Mouse (Mus musculus): Measurements from ENCODE around the gene Ust. TPM values are rescaled to one million over a fixed set of nuclear protein-coding genes. Genes with fewer than 3 reads are reported as not detected.

Ust gene
- polyA plus RNA-seq, 1 experiment from 2014 or later, result 4.6 TPM

DNA sequence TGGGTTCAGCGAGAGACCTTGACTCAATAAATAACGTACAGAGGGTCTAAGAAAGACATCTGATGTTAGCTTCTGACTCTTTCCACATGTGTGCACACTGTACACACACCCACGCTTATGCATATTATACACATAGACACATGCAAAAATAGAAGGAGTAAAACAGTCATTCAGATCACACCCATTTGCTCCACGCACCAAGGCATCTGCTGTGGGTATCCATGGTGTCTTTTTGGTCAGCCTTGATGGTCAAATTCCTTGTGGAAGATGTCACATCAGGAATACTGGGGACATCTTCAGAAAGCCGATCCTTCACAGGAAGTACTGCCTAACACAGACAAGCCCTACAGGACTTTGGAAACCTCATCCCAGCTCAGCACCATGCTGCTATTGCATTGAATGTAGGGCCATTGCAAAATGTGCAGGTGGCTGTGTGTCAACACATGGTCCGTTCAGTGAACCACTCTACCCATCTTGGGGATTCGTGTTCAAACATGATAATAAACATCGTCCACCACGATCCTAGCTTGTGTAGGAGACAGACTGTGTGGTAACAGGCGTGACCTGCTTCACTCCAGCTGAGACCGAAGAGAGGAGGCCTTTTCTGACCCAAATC lies 305.9 kb downstream of the Ust start:
- Histone ChIP-seq H3K4me3 (replicated peaks) (no peak overlapping the region), H3K4me2 (no peak overlapping the region), H3K36me3 (no peaks in the 10 kb centered on the region), H3K27me3 (replicated peaks) (no peaks in the 10 kb centered on the region), H3K27ac (peak overlapping the region; percentile 61; the same call in 1 of the 2 replicates), H3K9ac (no peak overlapping the region), H3K9me3 (no peaks in the 10 kb centered on the region), H3K4me1 (peaks cover 18% of the 10 kb centered on the region)
- WGBS, result 55% methylated on average over 11 of the region's 11 CpGs
- ATAC-seq (ENCODE audit: insufficient read depth, low FRiP score, low read depth), result no peak; the same call in 1 of the 2 replicates

DNA sequence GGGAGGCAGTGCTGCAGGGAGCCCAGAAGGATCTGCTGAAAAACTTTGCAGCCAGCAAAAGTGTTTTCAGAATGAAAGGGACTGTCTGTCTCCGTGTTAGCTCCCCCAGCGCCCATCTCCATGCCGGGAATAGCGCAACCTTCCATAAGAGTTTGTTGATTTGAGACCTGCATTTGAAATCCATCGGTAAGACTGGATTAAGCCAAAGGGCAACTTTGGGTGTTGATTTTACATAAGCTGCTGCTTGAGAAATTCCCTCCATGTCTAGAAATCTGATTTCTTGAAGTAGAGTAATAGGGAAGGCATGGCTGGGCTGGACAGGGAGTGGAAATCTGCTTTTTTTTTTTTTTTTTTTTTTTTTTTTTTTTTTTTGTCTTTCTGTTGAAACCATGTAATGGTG lies 306.9 kb downstream of the Ust start:
- 75% methylated on average over 5 of the region's 5 CpGs for WGBS
- no peak overlapping the region for H3K4me3 ChIP-seq (replicated peaks)
- H3K4me2 ChIP-seq, result no peak overlapping the region
- no peak overlapping the region for H3K9ac ChIP-seq
- H3K9me3 ChIP-seq, result no peaks in the 10 kb centered on the region
- H3K4me1 ChIP-seq, result peaks cover 14% of the 10 kb centered on the region
- no peaks in the 10 kb centered on the region for H3K36me3 ChIP-seq
- no peak for ATAC-seq (ENCODE audit: insufficient read depth, low FRiP score, low read depth)
- no peak overlapping the region for H3K27ac ChIP-seq
- H3K27me3 ChIP-seq (replicated peaks), result no peaks in the 10 kb centered on the region

DNA sequence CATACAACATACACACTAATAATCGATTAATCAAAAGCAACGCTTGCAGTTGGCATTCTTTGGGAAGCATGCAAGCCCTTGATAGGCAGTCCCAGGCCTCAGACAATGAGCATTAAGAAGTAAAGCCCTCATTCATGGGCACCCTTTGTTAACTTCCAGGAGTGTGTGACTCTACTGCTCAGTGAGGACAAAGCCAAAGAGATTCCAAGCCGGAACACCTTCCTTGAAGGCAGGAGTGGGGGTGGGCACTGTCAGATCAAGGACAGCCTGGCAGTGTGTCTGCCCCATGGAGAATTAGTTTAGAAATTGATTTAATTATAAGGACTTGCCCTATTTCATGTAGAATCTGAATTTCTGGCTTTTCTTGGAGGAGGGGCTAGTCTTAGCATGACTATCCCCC lies 308.3 kb downstream of the Ust start:
- Histone ChIP-seq H3K9ac (no peak overlapping the region), H3K36me3 (no peaks in the 10 kb centered on the region), H3K4me2 (no peak overlapping the region), H3K4me1 (peaks cover 14% of the 10 kb centered on the region), H3K9me3 (no peaks in the 10 kb centered on the region), H3K27ac (no peak overlapping the region), H3K27me3 (replicated peaks) (no peaks in the 10 kb centered on the region), H3K4me3 (replicated peaks) (no peak overlapping the region)
- no peak for ATAC-seq (ENCODE audit: insufficient read depth, low FRiP score, low read depth)
- 69% methylated on average over 3 of the region's 3 CpGs for WGBS

DNA sequence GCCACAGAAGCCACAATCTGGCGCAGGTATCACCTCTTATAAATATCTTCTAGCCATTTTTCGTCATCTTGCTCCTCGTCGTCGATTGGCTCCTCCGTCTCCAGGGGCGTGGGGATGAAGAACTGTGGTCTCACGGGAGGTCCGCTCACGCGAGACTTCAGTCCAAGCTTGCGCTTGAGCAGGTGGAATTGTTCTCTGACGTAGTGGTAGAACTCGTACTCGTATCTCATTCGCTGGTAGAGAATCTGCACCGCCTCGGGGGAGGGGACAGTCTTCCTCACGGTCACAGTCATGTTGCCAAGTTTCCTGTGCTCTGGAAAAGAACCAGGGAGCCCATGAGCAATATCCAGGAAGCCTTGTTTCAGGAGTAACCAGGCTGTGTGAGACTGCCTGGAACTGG lies 311.3 kb downstream of the Ust start:
- no peaks in the 10 kb centered on the region for H3K9me3 ChIP-seq
- ATAC-seq (ENCODE audit: insufficient read depth, low FRiP score, low read depth), result no peak
- no peak overlapping the region for H3K9ac ChIP-seq
- no peak overlapping the region for H3K4me3 ChIP-seq (replicated peaks)
- H3K4me2 ChIP-seq, result no peak overlapping the region
- WGBS, result 93% methylated on average over 19 of the region's 19 CpGs
- no peaks in the 10 kb centered on the region for H3K27me3 ChIP-seq (replicated peaks)
- H3K27ac ChIP-seq, result no peak overlapping the region
- H3K36me3 ChIP-seq, result no peaks in the 10 kb centered on the region
- no peaks in the 10 kb centered on the region for H3K4me1 ChIP-seq

DNA sequence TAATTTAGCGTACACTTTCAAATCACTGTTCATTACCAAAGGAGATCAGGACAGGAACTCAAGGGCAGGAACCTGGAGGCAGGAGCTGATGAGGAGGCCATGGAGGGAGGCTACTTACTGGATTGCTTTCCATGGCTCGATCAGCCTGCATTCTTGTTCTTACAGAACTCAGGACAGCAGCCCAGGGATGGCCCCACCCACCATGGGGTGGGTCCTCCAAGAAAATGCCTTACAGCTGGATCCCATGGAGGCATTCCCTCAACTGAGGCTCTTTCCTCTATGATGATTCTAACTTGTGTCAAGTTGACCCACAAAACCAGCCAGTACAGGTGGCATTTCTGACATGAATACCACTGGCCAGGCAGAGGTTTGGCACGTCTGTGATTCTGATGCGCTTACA lies 314.9 kb downstream of the Ust start:
- Histone ChIP-seq H3K27me3 (replicated peaks) (no peaks in the 10 kb centered on the region), H3K27ac (no peak overlapping the region), H3K4me3 (replicated peaks) (no peak overlapping the region), H3K9ac (no peak overlapping the region), H3K9me3 (no peaks in the 10 kb centered on the region), H3K36me3 (no peaks in the 10 kb centered on the region), H3K4me1 (no peaks in the 10 kb centered on the region), H3K4me2 (no peak overlapping the region)
- WGBS, result 73% methylated on average over 4 of the region's 4 CpGs
- no peak for ATAC-seq (ENCODE audit: insufficient read depth, low FRiP score, low read depth)

DNA sequence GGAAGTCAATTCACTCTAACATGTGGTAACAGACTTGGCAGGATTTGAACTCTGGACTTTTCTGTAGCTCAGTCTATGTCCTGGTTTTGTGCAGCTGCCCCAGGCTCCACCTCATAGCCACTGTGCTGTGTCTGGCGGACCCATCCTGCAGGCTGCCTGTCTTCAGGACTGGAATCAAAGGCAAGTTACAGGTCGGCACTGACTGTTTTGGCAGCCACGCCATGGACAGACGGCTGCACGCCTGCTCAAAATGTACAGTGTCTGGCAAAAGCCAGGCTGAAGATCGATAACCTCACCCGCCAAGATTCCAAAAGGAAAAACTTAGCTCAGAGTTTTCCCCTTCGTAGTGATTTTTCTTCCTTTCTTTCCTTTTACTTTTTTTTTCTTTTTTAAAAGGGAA lies 318.8 kb downstream of the Ust start:
- Histone ChIP-seq H3K4me2 (no peak overlapping the region), H3K27ac (no peak overlapping the region), H3K4me1 (peaks cover 3% of the 10 kb centered on the region; the same call in 1 of the 2 replicates), H3K27me3 (replicated peaks) (no peaks in the 10 kb centered on the region), H3K36me3 (no peaks in the 10 kb centered on the region), H3K9me3 (no peaks in the 10 kb centered on the region), H3K9ac (no peak overlapping the region), H3K4me3 (replicated peaks) (no peak overlapping the region)
- WGBS, result 73% methylated on average over 8 of the region's 8 CpGs
- no peak for ATAC-seq (ENCODE audit: insufficient read depth, low FRiP score, low read depth)

DNA sequence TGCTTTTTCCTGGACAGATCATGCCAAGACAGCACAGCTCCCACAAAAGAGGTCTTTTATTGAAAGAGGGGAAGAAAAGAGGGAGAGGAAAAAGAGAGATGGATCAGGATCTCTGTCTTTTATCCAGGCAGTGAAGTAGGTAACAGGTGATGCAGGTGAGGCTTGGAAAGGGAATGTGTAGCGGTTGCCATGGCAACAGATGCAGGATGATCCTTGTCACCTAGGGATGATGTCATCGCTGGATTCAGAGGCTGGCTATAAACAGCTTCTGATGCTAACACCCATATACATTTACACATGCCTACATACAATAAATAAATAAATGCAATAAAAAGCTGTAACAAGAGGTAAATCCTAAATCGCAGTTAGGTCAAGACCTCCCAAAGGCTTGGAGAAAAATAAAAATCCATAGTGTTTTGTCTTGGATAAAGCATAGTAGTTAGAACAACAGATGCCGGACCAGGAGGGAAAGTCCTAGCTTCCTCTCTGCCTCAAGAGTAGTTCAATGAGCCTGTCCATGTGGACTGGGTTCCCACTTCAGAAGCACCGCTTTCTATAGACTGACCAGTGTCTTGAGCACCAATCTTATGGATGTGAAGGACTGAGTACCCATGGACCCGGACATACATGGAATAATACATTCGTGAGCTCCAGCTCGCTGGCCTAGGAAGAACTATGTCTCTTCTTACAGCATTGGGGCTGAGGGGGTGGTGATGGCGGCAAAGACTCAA lies 319.4 kb downstream of the Ust start:
- H3K4me3 ChIP-seq (replicated peaks), result no peak overlapping the region
- ATAC-seq (ENCODE audit: insufficient read depth, low FRiP score, low read depth), result no peak
- no peaks in the 10 kb centered on the region for H3K27me3 ChIP-seq (replicated peaks)
- H3K4me1 ChIP-seq, result peaks cover 3% of the 10 kb centered on the region; the same call in 1 of the 2 replicates
- no peak overlapping the region for H3K4me2 ChIP-seq
- no peaks in the 10 kb centered on the region for H3K9me3 ChIP-seq
- no peaks in the 10 kb centered on the region for H3K36me3 ChIP-seq
- WGBS, result 93% methylated on average over 9 of the region's 9 CpGs
- no peak overlapping the region for H3K9ac ChIP-seq
- no peak overlapping the region for H3K27ac ChIP-seq

DNA sequence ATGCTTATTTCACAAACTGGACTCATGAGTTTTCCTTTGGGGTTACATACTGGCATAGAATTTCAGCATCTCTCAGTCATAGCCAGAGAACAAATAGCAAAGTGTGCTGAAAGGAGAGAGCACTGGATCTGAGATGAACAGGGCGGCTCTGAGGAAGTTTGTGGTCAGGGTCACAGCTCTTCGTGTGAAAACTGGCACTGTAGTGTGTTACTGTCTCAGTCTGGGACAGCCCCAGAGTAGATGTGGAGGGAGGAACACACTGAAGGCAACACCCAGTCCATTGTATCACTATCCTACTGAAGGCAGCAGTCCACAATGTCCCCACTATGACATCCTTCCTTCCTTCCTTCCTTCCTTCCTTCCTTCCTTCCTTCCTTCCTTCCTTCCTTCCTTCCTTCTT lies 321.0 kb downstream of the Ust start:
- H3K27ac ChIP-seq, result no peak overlapping the region
- H3K9me3 ChIP-seq, result no peaks in the 10 kb centered on the region
- no peaks in the 10 kb centered on the region for H3K36me3 ChIP-seq
- ATAC-seq (ENCODE audit: insufficient read depth, low FRiP score, low read depth), result no peak
- no peak overlapping the region for H3K9ac ChIP-seq
- H3K4me1 ChIP-seq, result peaks cover 3% of the 10 kb centered on the region; the same call in 1 of the 2 replicates
- H3K4me2 ChIP-seq, result no peak overlapping the region
- H3K4me3 ChIP-seq (replicated peaks), result no peak overlapping the region
- 42% methylated on average over 2 of the region's 2 CpGs for WGBS
- no peaks in the 10 kb centered on the region for H3K27me3 ChIP-seq (replicated peaks)

DNA sequence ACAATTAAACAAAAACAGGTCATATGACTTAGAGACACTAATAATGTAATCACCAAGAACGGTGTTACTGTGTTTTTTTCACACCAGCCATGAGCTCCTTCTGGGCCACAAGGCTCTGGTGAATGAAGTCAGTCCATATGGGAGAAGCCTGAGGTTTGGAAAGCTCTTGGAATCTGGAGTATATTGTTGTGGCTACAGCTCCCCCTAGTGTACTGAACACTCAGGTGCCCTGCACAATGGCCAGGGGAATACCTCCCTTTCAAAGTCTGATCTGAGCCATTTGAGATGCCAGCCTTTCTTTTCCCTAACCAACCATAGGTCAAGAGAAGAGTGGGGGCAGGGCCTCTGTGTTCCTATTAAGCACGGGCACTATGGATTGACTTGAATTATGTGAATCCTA lies 322.3 kb downstream of the Ust start:
- ATAC-seq (ENCODE audit: insufficient read depth, low FRiP score, low read depth), result peak; percentile 81; the same call in 1 of the 2 replicates
- no peak overlapping the region for H3K4me2 ChIP-seq
- WGBS, result 8% methylated on average over 2 of the region's 2 CpGs

DNA sequence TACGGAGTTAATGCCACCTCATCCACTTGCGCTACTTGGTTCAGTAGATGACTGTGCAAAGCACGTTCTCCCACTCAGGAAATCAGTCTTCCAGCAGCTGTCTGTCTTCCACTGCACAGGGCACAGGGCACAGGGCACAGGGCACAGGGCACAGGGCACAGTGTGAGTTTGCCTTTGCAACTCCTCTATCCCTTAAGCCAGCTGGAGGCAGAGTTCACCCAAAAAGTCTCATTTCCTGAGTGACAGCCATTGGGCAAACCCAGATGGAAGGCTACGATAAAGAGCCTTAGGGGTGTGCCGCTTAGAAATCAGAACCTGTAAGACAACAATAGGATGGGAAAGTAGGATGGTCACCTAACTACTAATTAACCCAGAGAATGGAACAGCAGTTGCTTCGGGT lies 322.9 kb downstream of the Ust start:
- H3K9ac ChIP-seq, result no peak overlapping the region
- no peaks in the 10 kb centered on the region for H3K9me3 ChIP-seq
- WGBS, result 63% methylated on average over 6 of the region's 6 CpGs
- no peaks in the 10 kb centered on the region for H3K36me3 ChIP-seq
- ATAC-seq (ENCODE audit: insufficient read depth, low FRiP score, low read depth), result 0 out of 2 replicates have a peak, but pooled peaks have one; percentile 13
- no peak overlapping the region for H3K4me3 ChIP-seq (replicated peaks)
- peaks cover 3% of the 10 kb centered on the region; the same call in 1 of the 2 replicates for H3K4me1 ChIP-seq
- no peak overlapping the region for H3K4me2 ChIP-seq
- no peak overlapping the region for H3K27ac ChIP-seq
- no peaks in the 10 kb centered on the region for H3K27me3 ChIP-seq (replicated peaks)

More for the DNA sequence above, 322.3 kb downstream of the Ust start:
- Histone ChIP-seq H3K27ac (no peak overlapping the region), H3K4me3 (replicated peaks) (no peak overlapping the region), H3K4me1 (peaks cover 3% of the 10 kb centered on the region; the same call in 1 of the 2 replicates), H3K27me3 (replicated peaks) (no peaks in the 10 kb centered on the region), H3K9me3 (no peaks in the 10 kb centered on the region), H3K36me3 (no peaks in the 10 kb centered on the region), H3K9ac (no peak overlapping the region)

DNA sequence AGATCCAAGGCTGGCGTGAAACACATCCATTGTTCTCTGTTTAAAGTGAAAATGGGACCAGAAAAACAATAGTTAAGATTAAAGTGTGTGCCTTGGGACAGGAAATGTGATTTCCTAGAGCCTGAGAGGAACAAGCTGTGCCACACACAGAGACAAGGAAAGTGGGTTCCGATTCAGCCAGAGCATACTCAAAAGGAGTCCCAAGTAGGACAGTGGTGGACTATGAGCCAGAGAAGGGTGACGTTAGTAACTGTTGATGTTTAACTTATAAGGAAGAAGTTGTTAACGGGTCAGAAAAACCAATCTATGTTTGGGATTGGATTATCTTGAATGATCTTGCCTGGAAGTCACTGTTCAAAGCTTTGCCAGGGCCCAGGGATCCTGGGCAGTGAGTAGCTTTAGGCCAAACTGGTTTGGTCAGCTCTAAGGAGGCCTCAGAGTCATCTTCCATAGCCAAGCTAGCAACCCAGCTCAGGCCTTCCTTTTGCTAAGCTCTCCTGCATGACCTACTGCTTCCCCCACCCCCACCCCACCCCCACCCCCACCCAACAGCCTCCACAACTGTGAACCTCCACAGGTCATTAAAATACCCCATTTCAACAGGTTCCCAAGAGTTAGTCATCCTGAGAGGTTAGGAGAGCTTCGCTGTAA lies 329.2 kb downstream of the Ust start:
- no peak overlapping the region; the same call in 1 of the 2 replicates for H3K27ac ChIP-seq
- no peak for ATAC-seq (ENCODE audit: insufficient read depth, low FRiP score, low read depth)
- H3K4me2 ChIP-seq, result no peak overlapping the region
- no peaks in the 10 kb centered on the region for H3K27me3 ChIP-seq (replicated peaks)
- no peak overlapping the region for H3K4me3 ChIP-seq (replicated peaks)
- 68% methylated on average over 5 of the region's 5 CpGs for WGBS
- no peak overlapping the region for H3K9ac ChIP-seq
- no peaks in the 10 kb centered on the region for H3K9me3 ChIP-seq
- H3K36me3 ChIP-seq, result no peaks in the 10 kb centered on the region
- no peaks in the 10 kb centered on the region for H3K4me1 ChIP-seq

DNA sequence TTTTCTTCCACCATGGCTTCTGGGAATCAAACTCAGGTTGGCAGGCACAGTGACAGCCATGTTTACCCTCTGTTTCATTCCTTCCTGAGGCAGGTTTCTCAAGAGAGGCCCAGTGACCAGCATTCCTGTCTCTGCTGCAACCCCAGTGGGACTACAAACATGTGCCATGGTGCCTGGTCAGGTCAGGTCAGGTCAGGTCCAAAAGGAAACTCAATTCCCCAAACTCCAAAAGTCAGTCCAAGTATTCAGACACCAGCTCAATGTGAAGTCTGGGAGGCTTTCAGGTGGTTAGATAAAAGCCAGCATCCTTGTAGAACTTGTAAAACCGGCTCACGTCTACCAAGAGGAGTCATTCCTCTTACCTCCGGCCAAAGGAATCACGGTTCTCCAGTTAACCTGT lies 333.0 kb downstream of the Ust start:
- H3K27ac ChIP-seq, result peak overlapping the region; percentile 31; the same call in 1 of the 2 replicates
- WGBS, result 57% methylated on average over 4 of the region's 4 CpGs
- H3K9me3 ChIP-seq, result no peaks in the 10 kb centered on the region
- H3K4me3 ChIP-seq (replicated peaks), result no peak overlapping the region
- no peak for ATAC-seq (ENCODE audit: insufficient read depth, low FRiP score, low read depth)
- H3K36me3 ChIP-seq, result no peaks in the 10 kb centered on the region
- no peak overlapping the region for H3K4me2 ChIP-seq
- no peaks in the 10 kb centered on the region for H3K4me1 ChIP-seq
- H3K27me3 ChIP-seq (replicated peaks), result no peaks in the 10 kb centered on the region
- no peak overlapping the region for H3K9ac ChIP-seq

Measured in stomach, embryonic 15.5 days (tissue).